Mouse (Mus musculus) liver, adult 2 months (tissue): Measurements from ENCODE around the gene Ifit1bl1.
"Not testable (repeated sequence)": the region's sequence is repeated elsewhere in the genome, so short reads cannot be mapped to it uniquely, and the experiment has no call there.

Source experiments
- CTCF ChIP-seq: fragments of 200-500 bp; IDR thresholded peaks from 2 replicates; pipeline ENCODE4 v1.5.1; 2011; ENCODE audit warnings: low read depth, low read length, control low read depth
- POLR2A ChIP-seq: fragments of 200-500 bp; IDR thresholded peaks from 2 replicates; pipeline ENCODE4 v1.6.1; 2011; ENCODE audit warnings: low read length, control low read depth; ENCODE audit not compliant: insufficient read depth; ENCODE audit errors: extremely low read depth

DNA sequence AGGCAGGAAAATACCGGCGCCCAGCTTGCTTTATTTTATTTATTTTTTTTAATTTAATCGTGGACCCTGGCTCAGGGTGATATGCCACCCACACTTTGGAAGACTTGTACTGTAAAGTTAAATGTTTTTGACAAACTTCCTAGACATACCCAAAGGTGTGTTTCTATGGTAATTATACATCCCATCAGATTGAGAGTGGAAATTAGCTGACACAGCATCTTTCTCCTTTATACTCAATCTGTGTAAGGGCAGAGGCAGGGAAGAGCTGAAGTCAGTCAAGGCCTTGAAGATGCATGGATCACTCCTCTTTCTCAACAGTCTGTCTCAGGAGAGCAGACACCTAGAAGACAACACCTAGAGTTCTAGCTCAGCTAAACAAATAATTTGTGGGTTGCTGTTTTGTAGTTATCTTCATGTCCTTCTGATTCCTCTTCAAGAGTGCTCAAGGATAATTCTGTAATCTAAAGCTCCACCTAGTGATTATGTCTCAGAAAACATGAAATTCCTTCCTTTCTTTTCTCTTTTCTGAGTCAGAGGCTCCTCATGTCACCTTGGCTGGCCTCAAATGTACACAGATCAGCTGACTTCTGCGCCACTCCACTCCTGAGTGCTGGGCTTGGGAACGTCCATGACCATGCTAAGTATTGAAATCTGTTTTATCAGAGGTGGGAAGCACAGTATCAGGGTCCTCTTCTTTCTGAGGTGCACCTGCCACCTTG, 15.9 kb downstream of the Ifit1bl1 start:
- TF ChIP-seq CTCF: 0 out of 2 replicates have a peak, but pooled peaks have one; percentile 4
- not testable (repeated sequence) for TF ChIP-seq POLR2A
